Mouse (Mus musculus) thymus, adult 18-20 months (tissue): ENCODE measurements around the gene Lpcat3.
A peak's percentile ranks its signal among the peaks of the same experiment; 100 is the strongest.
"Not testable (repeated sequence)": the region's sequence is repeated elsewhere in the genome, so short reads cannot be mapped to it uniquely, and the experiment has no call there.

Experiments
- DNase-seq, 2 experiments: peaks; one replicate each; pipeline ENCODE4 v3.0.0; 2022; ENCODE audit warnings: mixed read lengths in 2 of 2

Gene Lpcat3

GRCm38 (mm10) chr6:124678769-124679168 is 15.9 kb downstream of the Lpcat3 start:
- no peak for DNase-seq

- DNase-seq: no peak
Measured at GRCm38 (mm10) chr6:124679486-124679885, 16.7 kb downstream of the Lpcat3 start.

GRCm38 (mm10) chr6:124682291-124682690 is 19.5 kb downstream of the Lpcat3 start:
- not testable (repeated sequence) for DNase-seq

GRCm38 (mm10) chr6:124683591-124684417 is 21.0 kb downstream of the Lpcat3 start:
- DNase-seq: no peak

- no peak for DNase-seq
Measured at GRCm38 (mm10) chr6:124685606-124686386, 23.0 kb downstream of the Lpcat3 start.

- not testable (repeated sequence) for DNase-seq
Measured at GRCm38 (mm10) chr6:124686644-124687043, 23.8 kb downstream of the Lpcat3 start.

- DNase-seq: no peak
Measured at GRCm38 (mm10) chr6:124688151-124688758, 25.4 kb downstream of the Lpcat3 start.

- DNase-seq: no peak
Measured at GRCm38 (mm10) chr6:124689011-124689410, 26.2 kb downstream of the Lpcat3 start.

GRCm38 (mm10) chr6:124690517-124690916 is 27.7 kb downstream of the Lpcat3 start:
- DNase-seq: no peak

GRCm38 (mm10) chr6:124693243-124693981 is 30.6 kb downstream of the Lpcat3 start:
- DNase-seq: no peak

- DNase-seq: peak; percentile 42 to 69
Measured at GRCm38 (mm10) chr6:124694166-124694955, 31.5 kb downstream of the Lpcat3 start.

GRCm38 (mm10) chr6:124696441-124697150 is 33.8 kb downstream of the Lpcat3 start:
- no peak for DNase-seq

GRCm38 (mm10) chr6:124698751-124699150 is 35.9 kb downstream of the Lpcat3 start:
- no peak for DNase-seq

- DNase-seq: no peak
Measured at GRCm38 (mm10) chr6:124699366-124699765, 36.5 kb downstream of the Lpcat3 start.

GRCm38 (mm10) chr6:124699962-124700610 is 37.3 kb downstream of the Lpcat3 start:
- DNase-seq: no peak

GRCm38 (mm10) chr6:124701338-124701737 is 38.5 kb downstream of the Lpcat3 start:
- no peak for DNase-seq

- DNase-seq: no peak
Measured at GRCm38 (mm10) chr6:124702102-124702783, 39.4 kb downstream of the Lpcat3 start.

GRCm38 (mm10) chr6:124702784-124703103 is 39.9 kb downstream of the Lpcat3 start:
- DNase-seq: peak; percentile 66 to 70

- no peak for DNase-seq
Measured at GRCm38 (mm10) chr6:124703789-124704188, 41.0 kb downstream of the Lpcat3 start.

GRCm38 (mm10) chr6:124704417-124704816 is 41.6 kb downstream of the Lpcat3 start:
- DNase-seq: no peak
